ENCODE assay signal across 14 mouse cellular contexts in genomic region chr9:41277726-41278125, GRCm38 (mm10).
"Had no signal": no experiment of that assay in that cellular context is flagged by ENCODE, and none has a peak within 500 bp of the region (broad histone marks: within the 10 kb centered on the region; RNA-seq: fewer than 3 reads in every experiment).

No protein-coding gene starts in this region.

- H3K4me2 ChIP-seq: lung, embryonic 14.5 days; midbrain, embryonic 12.5 days; neural tube, embryonic 12.5 days; stomach, embryonic 15.5 days had no signal

- H3K9me3 ChIP-seq: neural tube, embryonic 12.5 days; stomach, embryonic 15.5 days had no signal

- H3K27ac ChIP-seq: macrophage; midbrain, embryonic 12.5 days; neural tube, embryonic 12.5 days; stomach, embryonic 15.5 days; stomach, postnatal 0 days had no signal

- H3K4me1 ChIP-seq: megakaryocyte, embryonic 14.5 days had no signal

- H3K4me3 ChIP-seq: megakaryocyte, embryonic 14.5 days; midbrain, embryonic 12.5 days; neural tube, embryonic 12.5 days; stomach, embryonic 15.5 days had no signal

- H3K27me3 ChIP-seq: midbrain, embryonic 12.5 days; neural tube, embryonic 12.5 days; stomach, embryonic 15.5 days had no signal

- H3K9ac ChIP-seq: lung, embryonic 14.5 days; midbrain, embryonic 12.5 days; neural tube, embryonic 12.5 days; stomach, embryonic 15.5 days had no signal

- DNase-seq: lung, adult 18-20 months; lung, embryonic 14.5 days; lung, postnatal 10 days; midbrain, embryonic 14.5 days; right cerebral cortex, postnatal 14 days; thymus, adult 2 months; thymus, postnatal 25 days; thymus, postnatal 4 days had no signal

- H3K36me3 ChIP-seq: midbrain, embryonic 12.5 days; neural tube, embryonic 12.5 days; stomach, embryonic 15.5 days had no signal
